Comparison of ENCODE assay signal across 8 mouse cellular contexts in genomic region chr12:100899111-100899640, GRCm38 (mm10). TPM values are rescaled to one million over a fixed set of nuclear protein-coding genes. Genes with fewer than 3 reads are reported as not detected.
DNase-seq lines count a peak whose midpoint lies in the region; ATAC-seq lines count a peak whose summit lies in the region.

No protein-coding gene starts in this region.

- under 1% methylated on average over 30 of the region's 30 CpGs for WGBS in hindbrain, embryonic 16.5 days
- 3% methylated on average over 30 of the region's 30 CpGs for WGBS in stomach, embryonic 14.5 days

- H3K9ac ChIP-seq in hindbrain, embryonic 16.5 days (ENCODE audit: low read depth, low read length): peak overlapping the region; percentile 65
- H3K9ac ChIP-seq in stomach, embryonic 14.5 days (replicated peaks; ENCODE audit: low read depth, low read length): no peak overlapping the region

- intact Hi-C loops in left cerebral cortex, postnatal 4 days (cut with DNase I): no loop called here

- peak overlapping the region; percentile 46 for H3K4me3 ChIP-seq in hindbrain, embryonic 16.5 days (ENCODE audit: low read length)
- peak overlapping the region; percentile 16 for H3K4me3 ChIP-seq in stomach, embryonic 14.5 days (ENCODE audit: low read depth, low read length)

- H3K4me1 ChIP-seq in hindbrain, embryonic 16.5 days (ENCODE audit: control insufficient read depth, insufficient read depth, low read depth, low read length): peaks cover 16% of the 10 kb centered on the region
- H3K4me1 ChIP-seq in stomach, embryonic 14.5 days (ENCODE audit: control insufficient read depth, insufficient read depth, low read length): no peaks in the 10 kb centered on the region; the same call in 1 of the 2 replicates

- H3K36me3 ChIP-seq in hindbrain, embryonic 16.5 days (ENCODE audit: control insufficient read depth, insufficient read depth, low read length): no peaks in the 10 kb centered on the region
- no peaks in the 10 kb centered on the region for H3K36me3 ChIP-seq in stomach, embryonic 14.5 days (ENCODE audit: control insufficient read depth, insufficient read depth, low read length)

- H3K4me2 ChIP-seq in hindbrain, embryonic 16.5 days (ENCODE audit: low read length): peak overlapping the region; percentile 83
- peak overlapping the region; percentile 41 for H3K4me2 ChIP-seq in stomach, embryonic 14.5 days (replicated peaks; ENCODE audit: low read depth, low read length)

- H3K27ac ChIP-seq in hindbrain, embryonic 16.5 days (ENCODE audit: low read depth, low read length): peak overlapping the region; percentile 24
- H3K27ac ChIP-seq in stomach, embryonic 14.5 days (ENCODE audit: low read length): no peak overlapping the region

- DNase-seq in left cerebral cortex, adult 18-20 months (ENCODE audit: low spot score in 2 of 2): peak; percentile 46 to 54
- DNase-seq in left cerebral cortex, postnatal 4 days: no peak
- DNase-seq in brain, adult 2 months (ENCODE audit: low read depth, low spot score): peak; percentile 87
- peak; percentile 23 for DNase-seq in embryo, embryonic 11 days
- DNase-seq in urinary bladder, postnatal 4 days (ENCODE audit: low spot score in 2 of 2): no peak

- ATAC-seq in hindbrain, embryonic 16.5 days: peak; percentile 66
- ATAC-seq in megakaryocyte-erythroid progenitor cell, adult 5-6 weeks (replicated peaks; ENCODE audit: low FRiP score, low TSS enrichment, poor library complexity, severe bottlenecking): peak; percentile 39; the same call in 1 of the 2 replicates
- peak; percentile 51; the same call in 1 of the 2 replicates for ATAC-seq in stomach, embryonic 14.5 days (ENCODE audit: insufficient number of reproducible peaks, insufficient read depth, low FRiP score, low read depth)

- H3K27me3 ChIP-seq in hindbrain, embryonic 16.5 days (replicated peaks; ENCODE audit: control insufficient read depth, insufficient read depth, low read length): no peaks in the 10 kb centered on the region
- peaks cover 20% of the 10 kb centered on the region for H3K27me3 ChIP-seq in stomach, embryonic 14.5 days (ENCODE audit: control insufficient read depth, insufficient read depth, low read length)

- H3K9me3 ChIP-seq in hindbrain, embryonic 16.5 days (ENCODE audit: control insufficient read depth, low read length): no peaks in the 10 kb centered on the region
- H3K9me3 ChIP-seq in stomach, embryonic 14.5 days (ENCODE audit: control insufficient read depth, low read depth, low read length): no peaks in the 10 kb centered on the region

RNA-seq across cellular contexts. Expression of gene Gpr68, which starts 8.8 kb away (rescaled TPM):
- 10 to 100 TPM; 18.0 to 19.0 TPM for total RNA-seq in left cerebral cortex, adult 18-20 months (2021)
- 1 to 10 TPM; 5.3 to 6.7 TPM for total RNA-seq in left cerebral cortex, postnatal 4 days (2021)
- polyA plus RNA-seq in hindbrain, embryonic 16.5 days (2015; fragmentation: Nextera tagmentation; extraction: Ambion mirVana): 6.3 and 6.8 TPM in 2 replicates
- 0.83 and 1.5 TPM in 2 replicates for total RNA-seq in megakaryocyte-erythroid progenitor cell, adult 5-6 weeks (2014; fragmentation: Nextera tagmentation)
- total RNA-seq in megakaryocyte-erythroid progenitor cell, adult 5-6 weeks (2017): 0.42 and 0.50 TPM in 2 replicates
- polyA plus RNA-seq in stomach, embryonic 14.5 days (2014; fragmentation: Nextera tagmentation; extraction: Ambion mirVana): 0.46 and 0.59 TPM in 2 replicates

Comparison
In these comparisons a context has a peak if more than half of its experiments do, and no peak if none do; other contexts are left out.
1. DNase-seq: peak in left cerebral cortex, adult 18-20 months (2 of 2), brain, adult 2 months (single experiment) and embryo, embryonic 11 days (single experiment); none in left cerebral cortex, postnatal 4 days (single experiment) and urinary bladder, postnatal 4 days (0 of 2).
2. Peak in every context shown above with its lines, with median percentiles within 50 percentile points of each other: ATAC-seq.